Mouse (Mus musculus): ENCODE measurements around the gene Ubr2.

Ubr2 gene

DNA sequence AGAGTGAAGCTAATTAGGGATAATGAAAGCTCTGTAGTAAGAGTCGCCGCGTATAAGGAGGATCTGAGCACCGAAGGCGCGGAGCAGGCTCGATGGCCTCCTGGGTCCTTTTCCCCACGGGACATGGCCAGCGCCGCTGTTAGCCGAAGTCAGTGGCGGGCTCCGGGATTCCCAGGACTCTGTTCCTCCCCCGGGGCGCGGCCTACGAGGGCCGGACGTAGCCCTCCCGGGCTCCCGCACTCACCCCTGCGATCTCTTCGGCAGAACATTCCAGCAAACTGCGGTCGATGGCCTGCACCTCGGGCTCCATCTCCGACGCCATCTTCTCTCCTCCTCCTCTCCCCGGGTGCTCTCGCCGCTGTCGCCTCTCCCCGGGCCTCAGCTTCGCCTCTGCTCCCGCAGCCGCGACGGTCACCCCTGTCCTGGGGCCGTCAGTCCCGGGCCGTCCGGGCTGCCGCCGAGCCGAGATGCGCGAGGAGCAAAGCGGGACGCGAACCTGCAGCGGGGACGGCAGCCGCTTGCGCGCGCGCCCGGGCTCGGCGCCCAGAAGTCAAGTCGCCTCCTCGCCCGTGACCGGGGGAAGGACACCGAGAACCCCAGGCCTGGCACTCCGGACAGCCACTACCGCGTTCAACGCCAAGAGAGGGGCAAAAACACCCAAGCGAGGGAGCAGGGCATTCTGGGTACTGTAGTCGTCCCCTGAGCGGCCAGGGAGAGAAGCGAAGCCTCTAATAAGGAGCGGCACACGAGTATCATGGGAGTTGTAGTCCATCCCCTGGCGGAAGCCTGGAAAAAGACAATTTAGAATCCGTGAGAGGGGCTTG is at the start of gene Ubr2:
TSS of gene Ubr2 (minus strand) at position 659 of the 824 bp plus-strand sequence.
- DNase-seq (ENCODE audit: low spot score): peak; percentile 98

DNA sequence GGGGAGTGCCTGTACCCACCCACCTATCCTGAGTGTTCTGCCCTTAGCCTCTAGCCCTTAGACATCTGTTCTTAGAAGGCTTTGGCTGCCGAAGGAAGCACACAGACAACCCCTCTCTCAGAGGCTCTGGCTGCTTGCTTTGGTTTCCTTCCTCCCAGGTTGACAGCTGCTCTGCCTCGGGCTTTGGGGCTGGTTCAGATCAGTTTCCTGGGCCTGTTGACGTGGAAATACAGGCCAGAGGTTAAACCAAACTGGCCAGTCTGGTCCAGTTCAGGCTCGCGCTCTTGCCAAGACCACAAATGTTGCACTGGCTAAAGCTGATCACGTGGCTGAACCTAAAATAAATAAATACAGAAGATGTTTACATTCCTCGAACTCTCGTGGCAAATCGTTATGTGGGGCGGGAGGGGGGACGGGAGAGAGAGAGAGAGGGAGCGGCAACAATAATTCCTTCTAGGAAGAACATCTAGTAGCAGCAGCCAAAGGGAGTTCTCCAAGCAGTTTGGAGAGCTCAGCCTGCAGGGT is 49.5 kb upstream of the Ubr2 start:
- DNase-seq (ENCODE audit: low spot score): peak; percentile 67

DNA sequence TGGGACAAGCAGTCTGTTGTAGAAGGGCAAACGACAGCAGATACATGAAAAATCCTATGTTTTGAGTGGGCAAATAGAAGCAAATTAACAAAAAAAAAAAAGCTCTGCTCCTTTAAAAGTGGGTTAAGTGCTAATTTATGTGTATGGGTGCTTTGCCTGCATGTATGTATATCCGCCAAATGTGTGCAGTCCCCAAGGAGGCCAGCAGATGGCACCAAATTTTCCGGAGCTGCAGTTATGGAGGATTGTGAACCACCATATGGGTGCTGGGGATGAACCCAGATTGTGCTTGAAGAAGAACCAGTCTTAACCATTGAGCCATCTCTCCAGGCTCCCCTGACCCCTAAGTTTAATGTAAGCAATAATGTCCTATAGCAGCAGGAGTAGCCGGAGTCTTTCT is 47.6 kb upstream of the Ubr2 start:
- DNase-seq (ENCODE audit: low spot score): no peak

DNA sequence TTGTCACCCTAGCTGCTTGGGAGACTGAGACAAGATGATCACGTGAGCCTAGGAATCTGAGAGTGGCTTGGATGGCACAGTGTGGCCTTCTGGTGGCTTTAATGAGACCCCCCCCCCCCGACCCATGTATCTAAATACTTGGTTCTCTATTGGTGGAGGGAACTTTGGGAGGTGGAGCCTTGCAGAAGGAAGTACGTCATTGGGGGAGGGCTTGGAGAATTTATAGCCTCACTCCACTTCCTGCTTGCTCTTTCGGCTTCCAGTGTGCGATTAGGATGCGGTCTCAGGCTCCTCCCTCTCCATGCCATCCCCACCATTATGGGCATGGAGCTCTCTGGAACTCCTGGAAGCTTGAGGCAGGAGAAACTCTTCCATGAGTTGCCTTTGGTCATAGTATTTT is 46.1 kb upstream of the Ubr2 start:
- no peak for DNase-seq (ENCODE audit: low spot score)

DNA sequence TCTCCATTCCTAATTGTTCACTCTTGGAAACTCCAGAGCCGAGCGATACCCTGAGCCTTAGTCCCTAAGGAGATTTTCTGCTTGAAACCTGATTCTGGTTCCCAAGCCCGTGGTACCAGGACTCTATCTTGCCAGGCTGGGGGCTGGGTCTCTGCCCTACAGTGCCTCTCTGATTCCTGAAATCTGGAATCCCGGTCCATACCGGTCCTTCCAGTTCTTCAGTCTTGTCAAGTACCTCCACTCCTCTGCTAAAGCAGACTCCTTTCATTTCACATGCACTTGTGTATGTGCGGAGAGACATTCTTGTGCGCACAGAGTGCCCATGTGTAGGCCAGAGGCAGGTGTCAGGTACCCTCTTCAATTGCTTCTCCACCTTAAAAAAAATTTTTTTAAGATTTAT is 44.8 kb upstream of the Ubr2 start:
- DNase-seq (ENCODE audit: low spot score): no peak

DNA sequence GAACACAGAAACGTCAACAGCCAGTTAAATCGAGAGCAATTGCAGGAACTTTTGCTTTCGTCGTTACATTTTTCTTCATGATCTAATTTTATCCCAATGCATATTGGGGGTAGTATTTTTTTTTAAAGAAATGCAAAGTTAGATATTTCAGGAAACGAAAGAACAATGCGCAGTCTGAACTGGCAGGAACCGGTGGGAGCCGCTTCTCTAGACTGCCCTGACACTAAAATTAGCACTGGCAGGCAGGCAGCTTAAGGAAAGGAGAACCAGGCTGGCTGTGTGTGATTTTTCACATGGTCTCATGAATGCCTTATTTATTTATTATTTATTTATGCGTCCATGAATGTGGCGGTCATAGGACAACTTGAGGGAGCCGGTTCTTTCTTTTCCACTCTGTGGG is 44.3 kb upstream of the Ubr2 start:
- no peak for DNase-seq (ENCODE audit: low spot score)

DNA sequence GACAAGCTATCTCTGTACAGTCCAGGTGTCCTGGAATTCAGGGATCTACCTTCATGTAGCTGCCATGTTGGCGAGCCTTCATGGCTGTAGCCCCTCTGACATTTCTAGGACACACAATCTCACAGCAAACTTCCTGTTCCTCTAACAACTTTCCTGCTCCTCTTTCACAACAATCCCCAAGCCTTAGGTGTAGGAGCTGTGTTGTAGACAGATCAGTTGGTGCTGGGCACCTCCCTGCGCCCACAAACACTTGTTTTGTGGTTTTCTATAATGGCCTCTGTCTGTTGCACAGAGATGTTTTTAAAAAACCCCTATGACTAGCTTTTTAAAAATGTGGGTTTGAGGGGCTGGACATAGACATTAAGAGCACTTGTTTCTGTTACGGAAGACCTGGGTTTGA is 40.3 kb upstream of the Ubr2 start:
- DNase-seq (ENCODE audit: low spot score): no peak

DNA sequence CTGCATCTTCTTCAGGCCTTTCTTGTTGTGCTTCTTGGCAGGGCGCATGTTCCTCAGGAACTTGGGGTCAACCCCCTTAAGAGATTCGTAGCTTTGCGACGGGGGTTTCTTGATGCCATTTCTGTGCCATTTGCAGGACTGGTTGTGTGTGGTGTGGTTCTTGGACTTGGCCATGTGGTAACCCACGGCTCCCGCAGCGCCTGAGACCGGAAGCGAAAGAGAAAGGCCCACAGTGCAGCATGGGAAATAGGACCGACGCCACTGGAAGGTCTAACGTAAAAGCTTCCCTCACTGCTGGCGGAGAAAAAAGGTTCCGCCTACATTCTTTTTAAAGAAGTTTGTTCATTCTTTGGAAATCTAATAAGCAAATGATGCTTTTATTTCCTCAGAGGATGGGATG is 32.5 kb upstream of the Ubr2 start:
- no peak for DNase-seq (ENCODE audit: low spot score)

DNA sequence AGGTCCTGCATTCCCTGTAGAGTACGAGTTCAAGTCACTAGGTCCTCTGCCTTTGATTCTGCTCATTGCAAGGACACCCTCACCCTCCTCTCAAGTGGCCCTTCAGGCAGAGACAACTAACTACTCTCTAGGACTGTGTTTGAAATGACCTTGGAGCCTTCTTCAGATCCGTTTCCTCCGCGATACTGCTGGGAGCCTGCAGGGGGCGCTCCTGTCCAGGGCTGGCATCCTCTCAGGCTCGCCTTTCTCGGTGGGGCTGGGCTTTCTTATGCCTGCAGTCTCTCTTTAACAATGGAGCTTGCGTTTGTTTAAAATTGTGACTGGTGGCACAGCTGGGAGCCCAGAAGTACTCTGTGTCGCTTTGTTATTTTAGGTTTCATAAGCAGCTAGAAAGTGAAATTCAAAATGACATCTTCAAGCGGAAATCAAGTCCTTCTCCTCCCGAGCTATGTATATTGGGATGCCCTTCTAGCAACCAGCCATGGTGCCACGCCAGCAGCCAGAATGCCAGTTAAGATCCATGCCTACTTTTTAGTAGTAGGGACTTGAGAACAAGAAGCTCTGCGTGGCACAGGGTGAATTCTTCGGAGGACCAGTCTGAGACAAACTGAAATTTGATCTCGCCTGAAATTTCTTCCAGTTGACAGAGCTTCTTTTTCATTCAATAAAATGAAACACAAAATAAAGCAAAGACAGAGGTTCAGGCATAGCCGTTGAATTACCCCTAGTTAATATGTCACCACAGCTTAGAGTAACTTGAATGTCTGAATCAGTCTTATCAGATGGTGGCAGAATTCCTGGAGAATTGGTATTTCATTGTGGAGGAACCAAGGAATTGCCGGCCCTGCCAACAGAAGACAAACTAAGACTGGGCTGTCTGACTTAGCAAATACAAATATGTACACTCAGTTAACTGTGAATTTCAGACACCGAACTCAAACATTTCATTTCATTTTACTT is 28.8 kb upstream of the Ubr2 start:
- peak; percentile 85 for DNase-seq (ENCODE audit: low spot score)

DNA sequence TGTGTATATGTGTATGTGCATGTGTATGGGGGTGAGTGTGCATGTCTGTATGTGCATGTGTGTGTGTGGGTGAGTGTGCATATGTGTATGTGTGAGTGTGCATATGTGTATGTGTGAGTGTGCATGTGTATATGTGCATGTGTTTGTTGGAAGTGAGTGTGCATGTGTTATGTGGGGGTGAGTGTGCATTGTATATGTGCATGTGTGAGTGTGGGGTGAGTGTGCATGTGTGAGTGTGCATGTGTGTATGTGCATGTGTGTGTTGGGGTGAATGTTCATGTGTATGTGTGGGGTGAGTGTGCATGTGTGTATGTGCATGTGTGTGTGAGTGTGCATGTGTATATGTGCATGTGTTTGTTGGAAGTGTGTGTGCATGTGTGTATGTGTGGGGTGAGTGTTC is 24.2 kb upstream of the Ubr2 start:
- no peak for DNase-seq (ENCODE audit: low spot score)

DNA sequence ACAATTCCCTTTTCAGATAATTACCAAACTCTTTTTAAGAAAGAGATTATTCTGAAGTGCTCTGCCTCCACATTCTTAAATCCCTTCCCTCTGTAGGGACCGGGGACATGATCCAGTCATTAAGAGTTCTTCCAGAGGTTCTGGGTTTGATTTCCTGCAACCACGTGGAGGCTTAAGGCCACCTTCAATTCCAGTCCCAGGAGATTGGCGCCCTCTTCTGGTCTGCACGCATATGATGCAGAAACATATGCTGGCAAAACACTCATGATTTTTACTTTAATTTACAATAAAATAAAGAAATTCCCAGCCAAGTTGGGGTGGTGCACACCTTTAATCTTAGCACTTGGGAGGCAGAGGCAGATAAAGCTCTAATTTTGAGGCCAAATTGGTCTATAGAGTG is 23.3 kb upstream of the Ubr2 start:
- DNase-seq (ENCODE audit: low spot score): peak; percentile 78

DNA sequence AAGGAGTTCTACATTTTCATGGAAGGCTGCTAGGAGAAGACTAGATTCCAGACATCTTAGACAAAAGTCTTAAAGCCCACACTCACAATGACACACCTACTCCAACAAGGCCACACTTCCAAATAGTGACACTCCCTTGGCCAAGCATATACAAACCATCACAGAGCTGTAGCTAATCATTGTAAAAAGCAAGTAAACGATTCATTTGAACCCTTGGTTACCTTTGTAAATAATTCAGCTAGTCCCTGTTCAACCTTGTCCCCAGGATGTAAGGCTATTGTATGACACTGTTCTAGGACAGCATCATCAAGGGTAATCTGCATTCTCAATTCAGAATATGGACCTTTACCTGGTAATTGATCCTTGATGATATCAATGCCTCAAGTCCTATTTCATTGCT is 14.4 kb upstream of the Ubr2 start:
- no peak for DNase-seq (ENCODE audit: low spot score)

DNA sequence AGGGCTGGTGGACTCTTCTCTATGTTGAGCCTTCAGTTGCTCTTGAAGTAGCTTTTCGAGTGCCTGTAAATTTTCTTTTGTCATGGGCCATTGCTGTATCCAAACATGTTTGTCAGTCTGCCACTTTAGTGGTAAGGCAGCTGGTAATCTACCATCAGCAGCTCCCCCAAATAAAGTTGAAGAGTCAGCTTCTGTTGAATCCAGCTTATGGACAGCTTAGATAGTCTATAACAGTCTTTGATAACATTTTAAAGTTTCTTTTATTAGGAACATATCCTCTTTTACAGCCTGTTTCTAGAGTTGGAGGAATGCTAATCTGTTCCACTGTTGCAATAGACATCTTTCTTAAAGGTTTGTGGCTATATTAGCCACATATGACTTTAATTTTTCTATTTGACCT is 13.0 kb upstream of the Ubr2 start:
- no peak for DNase-seq (ENCODE audit: low spot score)

DNA sequence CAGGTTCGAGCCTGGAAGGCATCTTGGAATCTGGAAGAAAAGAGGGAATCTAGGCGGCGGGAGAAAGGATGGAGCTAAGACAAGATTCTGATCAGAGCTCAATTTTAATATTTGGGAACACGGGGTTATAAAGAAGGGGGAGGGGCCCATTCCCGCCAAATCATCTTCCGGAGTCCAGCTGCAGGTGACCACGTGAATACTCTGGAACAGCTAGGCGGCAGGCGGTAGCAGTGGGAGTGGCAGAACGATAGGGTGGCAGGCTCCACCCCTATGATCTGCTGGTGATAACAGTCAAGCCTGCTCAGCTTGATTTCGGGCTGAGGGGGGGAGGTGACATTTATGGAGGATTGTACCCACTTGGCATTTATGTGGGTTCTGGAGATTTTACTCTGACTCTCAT is 2.5 kb upstream of the Ubr2 start:
- DNase-seq (ENCODE audit: low spot score): no peak

DNA sequence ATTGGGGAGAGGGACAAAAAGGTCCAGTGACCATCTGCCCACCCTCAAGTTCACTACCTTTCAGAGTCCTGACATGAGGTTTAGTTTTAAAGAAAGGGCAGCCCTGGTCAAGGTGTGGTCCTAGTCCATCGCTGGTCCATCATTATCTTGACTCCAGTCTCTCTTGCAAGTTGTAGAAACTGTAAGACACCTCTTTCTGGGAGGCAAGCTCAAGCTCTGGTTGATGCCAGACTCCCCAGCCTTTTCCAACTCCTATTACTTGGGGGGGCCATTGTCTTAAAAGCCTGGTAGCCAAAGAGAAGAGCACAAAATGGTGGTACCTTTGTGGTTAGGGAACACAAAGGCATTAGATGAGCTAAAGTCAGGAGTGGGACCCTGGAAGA is 1.3 kb upstream of the Ubr2 start:
- DNase-seq (ENCODE audit: low spot score): no peak

DNA sequence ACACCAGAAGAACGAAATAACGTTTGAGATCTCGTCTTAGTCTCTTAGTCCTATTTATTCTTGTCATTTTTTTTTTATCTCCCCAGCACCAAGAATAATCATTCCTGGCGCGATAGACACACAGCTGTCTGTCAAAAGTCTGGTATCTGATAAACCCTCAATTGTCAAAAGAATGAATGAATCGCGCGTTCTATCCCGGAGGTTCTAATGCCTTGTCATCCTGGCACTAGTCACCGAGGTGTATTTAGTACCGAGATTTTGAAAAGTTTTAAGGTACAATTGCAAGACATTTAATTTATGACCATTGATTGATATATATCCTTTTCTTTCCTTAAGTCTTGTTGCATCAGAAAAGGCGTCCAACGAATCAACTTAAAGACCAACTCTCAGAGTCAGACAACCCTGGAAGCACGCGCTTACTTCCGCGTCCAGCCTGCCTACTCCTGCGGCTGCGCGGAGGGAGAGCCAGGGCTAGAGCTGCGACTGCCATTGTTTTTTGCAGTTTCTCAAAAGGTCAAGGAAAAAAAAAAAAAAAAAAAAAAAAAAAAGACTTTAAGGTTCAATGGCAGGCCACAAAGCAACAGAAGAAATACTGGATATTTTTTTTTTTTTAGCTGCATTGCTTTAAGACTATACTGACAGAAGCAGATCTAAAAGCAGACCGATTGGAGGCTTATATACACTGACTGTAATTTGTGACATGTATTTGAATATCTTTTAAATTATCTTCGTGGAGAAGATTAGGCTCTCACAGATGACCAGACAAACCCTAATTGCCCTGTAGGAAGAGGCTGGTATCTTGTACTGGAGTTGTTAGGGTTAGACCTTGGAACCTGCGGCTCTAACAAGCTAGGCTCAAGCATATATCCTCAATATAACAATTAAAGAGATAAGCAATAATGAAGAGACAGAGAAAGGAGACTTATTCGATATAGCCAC is 635 bp upstream of the Ubr2 start:
- DNase-seq (ENCODE audit: low spot score): peak; percentile 89

DNA sequence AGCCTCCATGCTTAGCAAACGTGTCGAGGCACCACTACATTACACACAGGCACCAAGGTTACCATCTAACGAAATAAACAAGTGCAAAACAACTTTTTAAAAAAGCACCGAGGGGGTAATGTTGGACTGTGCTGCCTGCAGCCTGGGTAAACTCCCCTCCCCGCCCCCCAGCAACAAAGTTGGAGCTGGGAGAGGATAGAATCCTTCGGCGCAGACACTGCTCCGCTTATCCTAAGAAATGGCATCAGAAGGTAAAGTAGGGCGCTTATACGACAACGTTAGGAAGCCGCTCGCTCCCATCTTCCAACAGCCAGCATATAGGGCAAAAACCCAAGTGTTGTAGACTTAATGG is 834 bp downstream of the Ubr2 start:
- no peak for DNase-seq (ENCODE audit: low spot score)

DNA sequence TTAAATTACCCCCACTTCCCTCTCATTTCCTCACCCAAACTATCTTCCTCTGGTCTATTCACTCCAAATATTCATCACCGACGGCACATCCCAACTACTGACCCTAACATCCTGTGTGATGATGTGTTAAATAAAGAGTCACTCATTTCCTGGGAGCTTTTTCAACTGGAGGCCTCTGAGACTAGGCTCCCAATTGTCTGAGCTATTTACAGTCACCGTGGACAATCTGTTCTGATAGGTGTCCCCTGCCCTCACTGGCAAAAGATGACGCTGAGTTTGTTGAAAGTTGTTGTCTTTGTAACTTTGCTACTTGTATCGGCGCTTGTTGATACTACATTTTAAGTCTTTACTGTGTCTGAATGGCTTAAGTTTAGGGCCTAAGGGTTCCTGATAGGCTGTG is 1.3 kb downstream of the Ubr2 start:
- peak; percentile 9 for DNase-seq (ENCODE audit: low spot score)

DNA sequence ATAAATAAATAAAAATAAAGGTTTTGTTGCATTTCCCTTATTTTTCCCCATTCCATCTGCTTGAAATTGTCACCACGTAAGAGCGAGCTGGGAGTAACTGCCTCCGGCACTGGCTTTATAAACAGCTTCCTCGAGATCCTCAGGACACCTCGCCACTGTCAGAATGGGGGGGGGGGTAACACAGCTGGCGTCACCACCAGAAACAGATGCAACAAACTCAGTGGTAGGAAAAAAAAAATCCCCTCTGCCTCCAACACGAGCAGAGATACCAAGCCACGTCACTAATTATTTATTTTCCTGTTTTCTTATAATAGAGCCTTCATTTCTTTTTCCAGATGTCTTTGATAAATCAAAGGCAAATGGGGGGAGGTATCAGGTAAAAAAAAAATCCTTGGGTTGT is 1.9 kb downstream of the Ubr2 start:
- no peak for DNase-seq (ENCODE audit: low spot score)

DNA sequence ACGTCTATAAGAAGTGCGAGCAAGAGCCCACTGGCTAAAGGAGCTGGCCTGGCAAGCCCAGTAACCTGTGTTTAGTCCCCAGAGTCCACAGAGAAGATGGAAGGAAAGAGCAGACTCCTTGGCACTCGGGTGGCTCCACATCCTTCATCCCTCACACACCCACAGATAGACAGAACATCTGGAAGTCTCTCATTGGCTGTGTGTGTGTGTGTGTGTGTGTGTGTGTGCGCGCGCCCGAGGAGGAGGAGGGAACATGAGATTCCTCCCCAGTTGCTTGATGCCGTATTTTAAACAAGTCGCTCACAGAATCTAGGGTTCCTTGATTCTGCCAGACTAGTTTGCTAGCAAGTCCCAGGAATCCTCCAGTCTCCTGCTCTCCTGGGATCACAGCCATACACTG is 3.6 kb downstream of the Ubr2 start:
- DNase-seq (ENCODE audit: low spot score): no peak

DNA sequence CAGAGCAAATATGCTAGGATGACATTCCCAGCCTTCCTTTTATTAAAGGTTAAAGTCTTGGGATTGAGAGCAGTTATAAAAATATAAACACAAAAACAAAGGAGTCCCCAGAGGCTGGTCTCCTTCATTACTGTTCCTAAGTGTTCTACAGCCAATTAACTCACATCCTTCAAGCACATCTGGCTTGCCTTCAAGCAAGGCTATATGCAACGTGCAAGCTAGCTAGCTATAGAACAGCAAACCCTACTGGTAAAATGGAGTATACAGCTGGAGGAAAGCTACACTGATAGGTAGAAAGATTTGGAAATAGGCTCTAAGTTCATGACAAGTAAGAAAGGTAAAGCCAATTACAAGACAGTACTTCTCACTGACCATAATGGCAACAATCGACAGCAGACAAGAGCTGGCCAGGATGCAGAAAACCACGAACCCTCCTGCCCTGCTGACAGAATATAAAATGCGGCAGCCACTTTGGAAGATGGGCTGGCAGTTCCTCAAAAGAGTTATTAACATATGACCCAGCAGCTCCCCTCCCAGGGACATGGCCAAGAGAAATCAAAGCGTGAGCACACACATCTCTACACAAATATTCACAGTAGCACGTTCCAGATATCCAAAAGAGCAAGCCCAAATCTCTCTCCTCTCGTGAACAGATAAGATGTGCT is 4.5 kb downstream of the Ubr2 start:
- no peak for DNase-seq (ENCODE audit: low spot score)
